Mouse (Mus musculus) left cerebral cortex, postnatal 14 days (tissue): ENCODE results near the gene Smyd3. TPM values are rescaled to one million over a fixed set of nuclear protein-coding genes. Genes with fewer than 3 reads are reported as not detected.

Experiments
- DNase-seq, 2 experiments: peaks; one replicate each; pipeline ENCODE4 v3.0.0; 2021 to 2022; ENCODE audit warnings: low spot score in 2 of 2, mixed read lengths in 1 of 2
- intact Hi-C: fragments of 180-260 bp; cut with DNase I; formaldehyde crosslinking; loops from one replicate; pipeline ENCODE4 v1.15.1; 2025
- total RNA-seq, 2 experiments: library from RNA; stranded (reverse); gene quantifications; 2 replicates each; pipeline ENCODE4 v1.2.3; 2021

The Smyd3 gene
- total RNA-seq, 2 experiments from 2014 or later = 19.1 to 20.6 TPM

DNA sequence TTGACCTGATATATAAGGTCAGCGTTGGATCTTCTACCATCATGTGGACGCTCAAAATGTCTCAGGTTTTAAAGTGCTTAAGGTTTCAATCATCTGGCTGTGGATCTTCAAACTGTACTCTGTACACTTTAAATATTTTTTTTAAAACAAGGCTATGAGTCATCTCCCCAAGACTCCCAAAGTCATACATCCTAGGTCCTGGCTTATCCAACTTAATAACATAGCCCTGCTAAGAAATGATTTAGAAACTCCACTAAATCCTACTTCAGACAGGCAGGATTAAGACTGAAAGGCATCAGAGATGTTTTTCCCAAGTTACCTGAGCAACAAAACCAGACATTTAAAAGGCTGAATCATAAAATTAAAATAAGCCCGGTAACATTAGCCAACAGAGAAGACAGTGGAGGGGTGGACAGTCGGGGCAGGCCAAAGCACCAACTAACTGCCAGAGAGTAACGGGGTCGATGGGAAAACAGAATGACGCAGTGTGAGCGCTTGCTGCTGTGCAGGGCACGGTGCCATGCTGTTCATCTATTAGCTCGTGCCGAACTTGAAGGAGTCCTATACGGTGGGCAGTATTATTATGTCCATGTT, 92.9 kb downstream of the Smyd3 start:
- intact Hi-C loops = no loop called here

DNA sequence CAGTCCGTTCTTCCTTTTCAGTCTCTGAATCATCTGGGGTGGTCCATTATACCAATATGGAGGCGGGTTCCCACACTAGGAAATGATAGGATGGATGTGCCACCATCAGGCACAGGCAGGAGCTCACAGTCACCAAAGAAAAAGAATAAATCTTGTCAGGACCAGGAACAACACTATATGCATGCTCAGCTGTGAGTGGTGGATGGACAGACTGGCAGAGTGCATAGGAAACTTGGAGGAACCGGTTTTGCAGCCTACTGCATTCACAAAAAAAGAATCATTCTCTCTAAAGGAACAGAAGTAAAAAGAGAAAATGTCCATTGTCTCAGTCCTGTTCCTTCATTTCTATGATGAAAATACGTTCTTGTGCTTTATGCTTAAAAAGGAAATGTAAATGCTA, 98.8 kb downstream of the Smyd3 start:
- intact Hi-C loops = no loop called here

More for the DNA sequence above, 92.9 kb downstream of the Smyd3 start:
- no peak for DNase-seq

DNA sequence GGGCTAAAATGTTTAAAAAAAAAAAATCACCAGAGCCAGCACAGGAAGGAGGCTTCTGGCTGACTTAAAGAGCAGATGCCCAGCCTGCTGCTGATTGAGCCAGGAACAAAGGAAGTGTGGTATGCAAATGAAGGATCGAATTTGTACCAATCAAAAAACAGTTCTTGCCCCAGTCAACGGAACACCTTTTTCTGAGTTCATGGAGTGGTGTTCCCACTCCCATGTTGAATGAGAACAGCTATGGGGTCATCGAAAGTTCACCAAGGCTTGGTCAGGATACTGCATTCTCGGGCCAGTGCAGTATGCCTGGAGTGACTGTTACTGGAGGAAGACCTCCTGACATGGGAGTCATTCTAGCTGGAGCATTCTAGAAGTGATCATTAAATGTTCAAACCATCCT, 109.8 kb downstream of the Smyd3 start:
- intact Hi-C loops = no loop called here
- DNase-seq = no peak

More for the DNA sequence above, 98.8 kb downstream of the Smyd3 start:
- DNase-seq = no peak

DNA sequence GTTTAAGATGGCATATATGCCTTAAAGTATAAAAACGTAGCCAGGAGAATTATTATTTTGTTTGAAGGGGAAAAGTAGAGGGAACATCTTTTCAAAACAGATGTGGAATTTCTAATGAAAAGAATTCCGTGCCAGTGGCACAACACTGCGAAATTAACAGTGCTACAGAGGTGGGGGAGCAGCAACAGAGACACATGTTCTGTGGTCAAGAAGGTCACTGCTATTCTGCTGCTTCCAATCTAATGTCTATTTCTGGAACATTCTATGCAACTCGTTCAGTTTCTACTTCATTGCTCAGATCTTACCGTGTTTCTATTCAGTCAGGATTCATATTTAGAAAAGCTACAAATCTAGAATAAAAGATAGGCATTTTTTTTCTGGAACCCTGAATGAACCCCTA, 117.0 kb downstream of the Smyd3 start:
- intact Hi-C loops = no loop called here
- DNase-seq = no peak

DNA sequence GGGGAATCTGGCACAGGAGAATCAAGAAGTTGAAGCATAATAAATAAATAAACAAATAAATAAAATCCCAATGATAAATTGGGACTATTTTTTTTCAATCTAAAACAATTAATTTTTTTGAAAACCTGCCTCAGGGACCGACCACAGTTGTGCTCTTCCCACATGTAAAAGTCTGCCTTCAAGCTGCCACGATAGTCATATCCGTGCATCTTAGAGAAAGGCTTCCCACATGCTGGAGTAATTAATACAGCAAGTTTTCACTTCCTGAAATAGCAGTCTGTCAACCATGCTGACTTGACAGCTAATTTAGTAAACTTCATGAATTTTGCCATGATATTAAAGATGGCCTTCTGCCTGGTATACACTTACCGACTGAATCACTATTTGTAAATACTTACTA, 119.2 kb downstream of the Smyd3 start:
- DNase-seq = no peak
- intact Hi-C loops = no loop called here

DNA sequence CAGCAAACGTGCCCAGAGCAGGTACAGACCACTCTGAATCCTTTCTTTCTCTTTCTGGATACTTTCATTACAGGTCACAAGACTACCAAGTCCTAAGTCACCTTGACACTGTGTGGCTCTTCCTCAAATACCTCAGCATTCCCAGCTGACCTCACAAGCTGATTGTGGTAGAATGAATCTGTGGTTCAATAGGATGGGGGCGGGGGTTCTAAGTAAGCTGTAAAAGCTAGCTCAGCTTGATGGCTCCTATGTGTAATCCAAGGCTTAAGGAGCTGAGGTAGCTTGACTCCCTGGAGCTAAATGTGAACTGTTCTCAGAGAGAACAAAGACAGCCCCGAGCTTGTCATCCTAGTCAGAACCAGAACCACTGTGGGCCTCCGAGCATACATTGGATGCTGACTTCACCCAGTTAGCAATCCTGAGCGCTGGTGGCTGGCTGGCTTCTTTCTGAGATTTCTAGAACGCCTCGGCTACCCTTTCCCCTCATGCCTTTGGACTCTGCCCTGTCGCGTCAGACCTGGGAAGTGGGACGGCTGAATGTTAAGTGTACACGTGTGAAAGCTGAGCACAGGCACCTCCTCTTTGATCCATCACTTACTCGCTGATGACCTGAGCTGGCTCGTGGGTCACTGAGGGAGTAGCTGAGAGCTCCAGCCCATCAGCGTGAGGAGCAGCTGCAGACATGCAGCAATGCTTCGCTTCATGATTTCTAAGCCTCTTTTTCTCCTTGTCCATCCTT, 131.4 kb downstream of the Smyd3 start:
- DNase-seq = no peak

DNA sequence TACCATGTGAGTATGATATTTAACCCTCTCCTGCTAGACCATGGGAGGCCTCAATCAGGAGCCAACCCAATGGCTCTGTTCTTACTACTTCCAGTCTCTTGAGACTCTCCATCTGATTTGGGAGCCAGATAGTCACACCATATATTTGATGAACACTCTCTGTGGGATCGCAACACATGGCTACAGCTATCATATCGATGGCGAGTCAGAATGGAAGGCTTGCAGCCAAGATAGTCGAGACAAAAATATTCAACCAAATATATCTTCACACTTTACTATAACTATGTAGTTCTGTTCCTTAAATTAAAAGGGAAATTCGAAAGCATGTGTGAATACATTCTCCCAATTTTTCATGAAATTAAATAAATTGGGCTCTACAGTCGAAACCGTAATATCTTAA, 132.2 kb downstream of the Smyd3 start:
- intact Hi-C loops = no loop called here
- no peak for DNase-seq

More for the DNA sequence above, 131.4 kb downstream of the Smyd3 start:
- intact Hi-C loops = no loop called here

DNA sequence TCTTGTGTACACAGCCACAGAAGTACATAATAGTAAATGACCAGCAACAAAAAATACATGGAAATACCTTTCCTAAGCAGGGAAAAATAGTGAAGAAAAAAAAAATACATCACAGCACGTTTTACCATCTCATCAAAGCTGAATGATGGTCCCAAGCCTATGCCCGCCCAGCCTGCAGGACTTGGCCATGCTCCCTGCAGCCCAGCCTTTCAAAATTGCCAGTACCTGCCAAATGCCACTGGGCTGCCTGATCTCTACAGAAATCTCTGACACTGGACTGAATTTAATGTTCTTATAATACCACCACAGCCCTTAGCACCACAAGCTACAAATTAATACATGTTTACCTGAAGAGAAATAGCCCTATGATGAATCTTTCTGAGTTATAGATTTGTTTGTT, 133.5 kb downstream of the Smyd3 start:
- intact Hi-C loops = no loop called here
- DNase-seq = no peak

DNA sequence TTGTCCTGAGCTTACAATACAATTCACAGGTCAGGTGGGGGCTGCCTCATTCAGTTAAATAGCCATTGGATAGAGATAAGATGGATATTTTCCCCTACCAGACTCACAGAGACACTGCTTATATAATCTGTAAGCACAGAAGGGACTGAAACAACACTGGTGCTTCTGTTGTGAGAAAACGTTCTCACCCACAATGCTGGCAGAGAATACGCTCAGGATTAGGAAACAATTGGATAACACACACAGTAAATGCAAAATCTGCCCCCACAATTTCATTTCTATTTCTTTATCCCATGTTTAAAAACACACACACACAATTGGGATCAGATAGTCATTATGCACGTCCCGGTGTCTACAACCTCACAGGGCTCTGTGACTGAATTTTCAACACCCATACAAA, 139.7 kb downstream of the Smyd3 start:
- intact Hi-C loops = no loop called here
- no peak for DNase-seq

DNA sequence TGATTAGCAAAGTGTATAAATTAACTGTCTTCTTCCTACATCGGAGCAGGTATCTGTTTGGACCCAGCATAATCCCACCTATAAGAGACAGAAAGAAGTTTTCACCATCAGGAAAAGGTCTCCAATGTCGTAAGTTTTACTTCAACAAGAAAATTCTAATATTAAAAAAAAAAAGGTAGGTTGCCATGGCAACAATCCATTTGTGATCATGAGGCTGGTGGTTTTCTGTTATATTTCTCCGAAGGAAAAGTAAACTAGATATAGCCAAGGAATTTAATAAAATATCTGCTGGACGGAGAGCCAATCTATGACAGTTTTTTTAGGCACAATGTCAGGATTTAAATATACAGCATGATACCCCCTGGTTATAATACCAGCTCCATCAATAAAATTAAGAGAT, 142.9 kb downstream of the Smyd3 start:
- DNase-seq = no peak
- intact Hi-C loops = no loop called here

DNA sequence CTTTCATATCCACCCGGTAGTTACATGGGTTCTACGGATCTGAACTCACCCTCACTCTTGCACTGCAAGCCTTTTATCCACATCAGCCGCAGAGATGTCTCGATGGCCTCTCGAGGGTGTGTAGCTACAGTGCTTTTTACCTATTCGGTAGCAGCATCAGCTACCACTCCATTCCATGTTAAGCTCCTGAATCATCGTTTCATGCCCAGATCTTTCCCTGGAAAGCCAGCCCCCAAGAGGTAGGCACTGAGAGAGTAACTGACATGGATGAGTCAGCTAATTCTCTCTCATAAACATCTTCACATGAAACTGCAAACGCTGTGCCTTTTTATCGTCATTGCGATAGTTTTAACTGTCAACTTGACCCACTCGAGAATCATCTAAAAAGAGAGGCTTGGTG, 143.9 kb downstream of the Smyd3 start:
- intact Hi-C loops = no loop called here
- no peak for DNase-seq

DNA sequence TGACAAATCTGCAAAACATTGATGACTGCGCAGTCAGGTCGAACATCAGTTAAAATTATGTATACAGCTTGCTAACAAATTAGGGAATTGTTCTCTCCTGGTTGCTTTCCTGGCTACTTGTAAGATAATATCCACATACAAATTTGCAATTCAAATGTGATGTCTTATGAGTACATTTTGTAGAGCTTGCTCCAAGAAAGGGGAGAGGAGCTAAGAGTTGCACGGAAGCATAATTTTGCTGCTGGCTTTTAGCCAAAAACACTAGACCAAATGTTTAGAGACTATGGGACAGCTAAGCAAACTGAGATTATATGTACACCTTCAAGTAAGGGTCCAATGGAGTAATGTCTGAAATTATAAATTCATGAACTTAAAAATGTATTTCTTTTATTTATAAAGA, 146.7 kb downstream of the Smyd3 start:
- DNase-seq = no peak
- intact Hi-C loops = no loop called here

DNA sequence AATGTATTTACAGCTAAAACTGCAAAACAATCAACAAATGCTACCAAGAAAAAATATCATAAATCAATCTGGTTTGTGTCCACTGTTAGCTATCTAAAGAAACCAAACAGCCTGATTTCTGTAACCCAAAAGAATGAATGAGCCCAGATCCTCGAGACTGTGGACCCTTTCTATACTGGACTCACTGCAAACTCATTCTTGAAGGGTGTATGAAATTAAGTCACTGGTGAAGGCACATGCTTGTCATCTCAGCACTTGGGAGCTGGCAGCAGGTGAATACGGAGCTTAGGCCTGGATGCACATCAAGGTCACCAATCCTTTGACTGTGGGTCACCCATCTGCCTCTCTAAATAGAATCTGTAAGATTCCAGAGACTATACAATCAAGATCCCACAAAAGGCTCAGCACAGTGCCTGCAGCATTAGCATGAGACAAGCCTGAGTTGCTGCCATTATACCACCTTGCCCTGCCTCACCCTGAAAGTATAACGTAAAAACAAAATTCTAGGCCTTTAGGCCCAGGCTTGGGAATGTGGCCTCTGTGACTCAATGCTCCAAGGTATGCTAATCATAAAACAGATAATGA, 149.3 kb downstream of the Smyd3 start:
- no peak for DNase-seq
- intact Hi-C loops = no loop called here

DNA sequence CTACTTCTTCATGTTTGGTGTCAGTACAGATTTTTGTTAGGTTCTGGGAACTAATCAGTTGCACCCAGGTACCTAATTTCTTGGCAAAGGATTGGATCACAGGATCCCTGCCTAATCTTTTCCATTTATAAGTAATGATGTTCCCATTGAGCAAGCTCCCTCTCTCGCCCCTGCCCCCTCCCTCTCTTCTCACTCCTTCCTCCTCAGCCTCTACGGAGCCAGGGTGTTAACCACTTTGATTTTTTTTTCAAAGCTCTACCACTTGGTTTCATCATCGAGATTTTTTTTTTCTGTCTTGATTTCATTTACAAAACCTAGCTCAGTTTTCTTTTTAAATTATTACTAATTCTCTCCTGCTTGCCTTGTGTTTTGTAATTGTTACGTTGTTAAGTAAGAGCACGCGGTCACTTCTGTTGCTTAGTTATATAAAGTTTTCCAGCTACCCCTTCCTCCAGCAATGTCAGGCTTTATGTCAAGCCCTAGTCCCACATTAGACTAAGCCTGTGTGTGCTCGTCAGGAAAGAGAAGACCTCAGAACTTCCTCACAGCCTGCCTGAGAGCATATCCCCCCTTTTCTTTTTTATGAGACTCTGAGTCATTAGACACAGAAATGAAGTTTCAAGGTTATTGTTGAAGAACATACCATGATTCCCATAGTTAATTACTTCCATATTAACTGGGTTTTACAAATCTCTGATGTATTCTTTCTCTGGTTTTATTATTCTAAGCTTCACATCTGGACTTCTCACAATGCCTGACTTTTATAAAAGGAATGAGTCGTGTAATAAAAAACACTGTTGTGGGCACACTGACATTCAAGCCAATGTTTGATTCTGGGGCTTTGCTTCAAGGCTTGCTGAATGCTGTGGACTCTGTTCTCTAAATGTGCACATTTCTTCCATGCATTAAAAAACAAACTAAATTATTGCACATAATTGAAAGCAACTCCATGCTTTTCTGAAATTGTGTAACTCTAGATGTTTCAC, 156.1 kb downstream of the Smyd3 start:
- intact Hi-C loops = no loop called here

DNA sequence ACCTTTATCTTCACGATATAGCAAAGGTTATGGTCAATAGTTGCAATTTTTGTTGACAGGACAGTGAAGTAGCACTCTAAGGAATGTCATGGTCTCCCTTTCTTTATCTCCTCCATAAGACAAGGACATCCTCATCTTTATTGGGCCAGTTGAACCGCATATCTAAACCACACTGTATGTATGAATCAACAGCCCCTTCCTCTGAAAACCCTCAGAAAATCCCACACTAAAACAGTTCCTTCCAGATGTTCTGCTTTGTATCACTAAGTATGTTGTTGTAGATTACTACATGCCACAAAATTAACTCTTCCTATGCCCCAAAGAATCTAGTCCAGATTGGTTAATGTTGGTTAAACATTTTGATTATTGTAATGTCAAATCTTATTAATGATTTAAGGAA, 160.7 kb downstream of the Smyd3 start:
- no peak for DNase-seq
- intact Hi-C loops = no loop called here

More for the DNA sequence above, 156.1 kb downstream of the Smyd3 start:
- DNase-seq = no peak

DNA sequence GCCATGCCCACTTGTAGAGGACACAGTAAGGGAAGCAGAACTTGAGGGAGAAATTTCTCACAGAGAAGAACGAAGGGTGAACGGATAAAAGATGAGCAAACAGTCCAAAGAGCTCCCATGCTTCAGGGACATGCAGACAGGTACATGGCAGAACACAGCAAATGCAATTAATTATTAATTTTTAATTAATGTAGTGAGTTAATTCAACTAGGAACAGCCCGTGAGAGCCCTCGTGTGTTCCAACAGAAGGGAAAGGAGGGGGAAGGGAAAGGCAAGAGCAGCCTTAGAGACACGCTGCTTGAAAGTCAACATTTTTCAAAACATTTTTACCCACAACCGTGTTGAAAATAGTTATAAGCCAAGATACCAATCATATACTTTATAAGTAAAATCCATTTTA, 163.6 kb downstream of the Smyd3 start:
- intact Hi-C loops = no loop called here
- DNase-seq = no peak

DNA sequence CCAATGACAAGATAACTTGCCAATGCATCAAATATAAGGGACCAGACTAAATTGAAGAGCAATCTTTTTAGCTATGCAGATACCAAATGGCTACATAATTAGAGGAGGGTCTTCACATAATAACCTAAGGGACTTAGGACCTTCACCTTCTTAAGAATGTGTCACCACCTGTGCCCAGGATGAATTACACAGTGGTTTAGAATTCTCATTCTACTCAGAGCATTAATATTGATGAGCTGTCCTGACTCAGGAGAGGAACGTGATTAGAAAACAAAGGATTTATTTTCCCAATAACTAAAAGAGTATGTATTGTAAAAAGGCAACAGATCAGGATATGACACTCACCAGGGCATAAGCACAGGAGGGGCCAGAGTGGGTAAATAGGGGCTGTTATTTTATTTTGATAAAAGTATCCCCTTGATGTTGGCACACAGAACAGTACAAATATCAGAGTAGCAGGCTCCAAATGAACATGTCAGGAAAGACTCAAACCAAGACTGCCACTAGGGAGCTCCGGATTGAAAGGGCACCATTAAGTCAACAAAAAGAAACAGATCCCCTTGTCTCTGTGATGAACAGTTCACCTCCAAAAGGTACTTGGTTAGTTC, 172.4 kb downstream of the Smyd3 start:
- no peak for DNase-seq
- intact Hi-C loops = no loop called here

DNA sequence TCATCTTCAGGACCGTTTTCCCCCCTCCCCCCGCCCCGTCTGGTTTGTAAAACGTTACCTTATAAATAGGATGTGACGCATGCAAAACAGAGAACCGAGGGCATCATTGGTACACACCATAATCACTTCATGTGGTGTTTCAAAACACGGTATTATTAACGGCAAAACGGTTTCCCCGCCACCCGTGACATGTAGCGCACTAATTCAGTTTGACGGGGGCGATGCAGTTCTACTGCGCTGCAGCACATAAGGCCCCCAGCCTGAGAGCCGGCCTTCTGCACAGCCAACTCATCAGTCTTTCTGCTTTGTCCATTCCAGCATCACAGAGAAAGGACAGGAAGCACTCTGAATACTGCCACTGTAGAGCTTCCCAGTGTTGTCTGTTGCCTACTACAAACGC, 174.4 kb downstream of the Smyd3 start:
- no peak for DNase-seq

DNA sequence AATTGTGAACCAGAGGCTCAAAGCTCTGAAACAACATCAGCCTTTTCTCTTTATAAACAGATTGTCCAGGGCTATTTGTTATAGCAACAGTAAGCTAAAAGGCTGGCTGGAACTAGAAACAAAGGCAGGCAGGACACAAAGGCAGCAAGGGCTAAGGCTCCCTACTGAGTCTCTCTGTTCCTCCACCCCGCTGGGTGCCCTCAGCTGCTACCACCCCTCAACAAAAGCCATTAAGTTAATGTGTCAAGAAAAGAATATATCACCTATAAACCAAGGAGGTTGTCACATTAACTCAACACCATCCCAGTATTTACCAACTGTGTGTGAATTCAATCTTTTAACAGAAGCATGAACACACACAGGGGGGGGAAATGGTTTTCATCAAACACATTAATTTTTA, 176.3 kb downstream of the Smyd3 start:
- intact Hi-C loops = no loop called here
- DNase-seq = no peak

More for the DNA sequence above, 174.4 kb downstream of the Smyd3 start:
- intact Hi-C loops = no loop called here
